Mouse (Mus musculus) layer of hippocampus, adult 18-20 months (tissue): ENCODE results near the gene Il5ra. TPM values are rescaled to one million over a fixed set of nuclear protein-coding genes. Genes with fewer than 3 reads are reported as not detected.

Experiments used
- DNase-seq, 2 experiments: peaks; one replicate each; pipeline ENCODE4 v3.0.0; 2022; ENCODE audit warnings: low spot score in 2 of 2
- total RNA-seq, 2 experiments: library from RNA; stranded (reverse); gene quantifications; 2 replicates each; pipeline ENCODE4 v1.2.3; 2021

Il5ra gene
- total RNA-seq, 2 experiments from 2014 or later, result not detected

DNA sequence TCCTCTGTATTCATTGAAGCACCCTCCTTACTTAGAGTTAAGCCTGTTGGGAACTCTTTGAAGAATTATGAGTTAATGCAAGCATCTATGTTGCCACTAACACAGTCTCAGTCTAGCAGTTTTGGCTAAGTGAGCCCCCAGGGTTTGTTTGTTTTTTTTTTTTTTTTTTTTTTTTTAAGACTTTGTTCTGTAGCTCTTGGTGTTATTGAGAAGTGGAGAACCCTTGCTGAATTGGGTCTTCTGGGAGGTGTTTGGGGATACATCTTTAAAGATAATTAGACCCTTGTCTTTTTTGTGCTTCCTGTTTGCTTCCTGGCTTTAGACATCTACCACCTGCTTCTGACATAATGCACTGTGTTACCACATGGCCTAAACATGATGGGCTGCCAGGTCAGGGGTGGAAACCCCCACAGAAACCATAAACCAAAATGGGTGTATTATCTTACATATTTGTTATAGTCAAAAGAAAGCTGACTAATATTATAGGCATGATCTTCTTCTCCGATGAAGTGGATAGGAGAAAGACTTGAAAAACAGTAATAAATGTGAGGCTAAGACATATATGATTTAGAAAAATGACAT, 8.5 kb downstream of the Il5ra start:
- no peak for DNase-seq

DNA sequence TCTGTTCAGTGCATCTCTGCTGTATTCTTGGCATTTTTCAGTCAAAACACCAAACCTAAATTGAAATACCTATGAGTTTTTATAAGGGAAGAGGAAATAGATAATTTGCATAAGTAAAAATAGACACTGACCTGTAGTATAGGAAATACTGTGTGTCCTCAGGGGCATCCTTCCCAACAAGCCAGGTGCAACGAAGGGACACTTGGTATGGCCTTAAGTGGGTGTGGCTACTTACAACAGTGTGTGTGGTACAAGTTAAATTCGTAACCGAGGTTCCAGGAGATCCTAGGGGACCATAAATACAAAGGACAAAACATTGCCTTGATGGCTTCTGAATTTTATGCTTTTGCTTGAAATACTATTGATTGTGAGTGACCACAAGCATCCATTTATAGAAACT, 10.6 kb downstream of the Il5ra start:
- no peak for DNase-seq

DNA sequence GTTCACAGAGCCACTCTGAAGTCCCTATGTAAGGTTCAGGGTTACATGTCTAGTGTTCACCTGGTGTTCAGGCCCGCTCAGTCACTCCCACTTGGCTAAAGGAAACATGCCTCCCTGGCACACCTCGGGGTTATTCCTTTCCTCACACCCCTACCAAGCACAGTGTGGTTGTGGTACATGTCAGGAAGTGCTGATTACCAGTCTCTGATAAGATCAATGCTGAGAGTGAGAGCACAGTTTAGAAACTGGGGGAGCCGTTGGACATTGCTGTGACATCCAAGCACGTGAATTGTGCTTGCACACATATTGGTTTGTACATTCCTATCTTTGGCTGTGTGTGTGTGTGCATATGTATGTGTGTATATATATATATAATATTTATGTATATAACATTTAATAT, 16.3 kb downstream of the Il5ra start:
- no peak for DNase-seq

GRCm38 (mm10) chr6:106729682-106730314, 19.0 kb downstream of the Il5ra start:
- DNase-seq, result no peak

- no peak for DNase-seq
These were observed 21.1 kb downstream of the Il5ra start for GRCm38 (mm10) chr6:106727703-106728102.

- DNase-seq, result no peak
These were observed 22.8 kb downstream of the Il5ra start for GRCm38 (mm10) chr6:106726078-106726477.

DNA sequence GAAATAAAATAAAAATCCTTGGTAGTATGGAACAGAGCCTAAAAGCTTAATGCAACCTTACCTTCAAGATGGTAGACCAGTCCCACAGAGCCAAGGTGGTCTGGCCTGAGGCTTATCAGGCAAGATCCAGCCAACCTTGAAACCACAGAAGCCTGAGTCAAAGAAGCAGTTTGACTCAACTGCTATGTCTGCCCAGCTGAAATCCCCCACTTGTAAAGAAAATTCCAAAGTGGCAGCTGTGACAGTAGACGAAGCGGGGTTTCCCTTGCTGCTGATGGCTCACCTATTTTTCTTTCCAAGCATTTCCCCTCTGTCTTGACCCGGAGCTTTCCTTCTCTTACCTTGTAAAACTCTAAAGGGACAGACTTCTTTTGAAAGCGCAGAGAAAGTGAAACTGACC, 23.2 kb downstream of the Il5ra start:
- no peak for DNase-seq

GRCm38 (mm10) chr6:106705506-106706035, 43.3 kb downstream of the Il5ra start:
- no peak for DNase-seq

DNA sequence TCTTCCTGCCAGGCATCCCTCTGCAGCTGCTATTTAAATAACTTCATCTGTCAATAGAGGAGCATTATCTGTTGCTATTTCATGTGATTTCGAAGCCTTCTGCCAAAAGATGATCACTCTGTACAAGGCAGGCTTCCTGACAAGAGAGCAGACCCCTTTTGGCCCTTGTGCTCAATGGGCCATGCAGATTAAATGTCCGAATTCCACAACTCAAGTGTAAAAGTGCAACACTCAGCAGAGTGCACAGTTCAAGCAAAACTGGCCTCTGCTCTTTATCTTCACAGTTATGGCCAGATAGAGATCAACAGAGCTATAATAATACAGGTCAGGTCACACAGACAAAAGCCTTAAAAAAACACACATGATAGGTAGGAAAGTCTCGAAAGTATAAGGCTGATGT, 46.9 kb downstream of the Il5ra start:
- no peak for DNase-seq

DNA sequence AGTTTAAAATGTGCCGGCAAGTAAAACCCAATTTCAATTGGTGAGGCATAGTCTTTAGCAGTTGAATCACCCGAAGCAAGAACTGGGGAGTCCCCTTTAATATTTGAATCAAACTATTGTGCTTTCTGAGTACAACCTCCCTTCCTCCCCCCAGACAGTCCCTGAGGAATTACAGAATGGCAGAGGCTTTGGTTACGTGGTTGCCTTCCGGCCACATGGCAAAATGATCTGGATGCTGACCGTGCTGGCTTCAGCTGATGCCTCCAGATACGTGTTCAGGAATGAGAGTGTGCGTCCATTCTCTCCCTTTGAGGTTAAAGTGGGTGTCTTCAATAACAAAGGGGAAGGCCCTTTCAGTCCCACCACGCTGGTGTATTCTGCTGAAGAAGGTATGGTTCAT, 73.3 kb downstream of the Il5ra start:
- no peak for DNase-seq

GRCm38 (mm10) chr6:106663780-106664651, 84.8 kb downstream of the Il5ra start:
- peak in 1 of 2 experiments; percentile 64 for DNase-seq

Other genes with a start within 250 kb of the Il5ra start
- 10 to 100 TPM; 51.9 to 55.7 TPM for gene Trnt1, start 20.1 kb upstream of the Il5ra start, total RNA-seq
- gene Crbn, start 51.0 kb upstream of the Il5ra start, total RNA-seq, result 100 to 1,000 TPM; 112 to 114 TPM